Mouse (Mus musculus) T-helper 17 cell (primary cell): ENCODE results near the gene Gm27027.

Experiments used
- in situ Hi-C, 2 experiments: fragments of 300-600 bp; cut with MboI, MseI; formaldehyde crosslinking; loops; 1 replicate in 1 of 2; 2 replicates in 1 of 2; pipeline ENCODE4 v1.15.1; 2025; ENCODE audit warnings: high pct_unique_total_duplicates in 2 of 2

The Gm27027 gene

DNA sequence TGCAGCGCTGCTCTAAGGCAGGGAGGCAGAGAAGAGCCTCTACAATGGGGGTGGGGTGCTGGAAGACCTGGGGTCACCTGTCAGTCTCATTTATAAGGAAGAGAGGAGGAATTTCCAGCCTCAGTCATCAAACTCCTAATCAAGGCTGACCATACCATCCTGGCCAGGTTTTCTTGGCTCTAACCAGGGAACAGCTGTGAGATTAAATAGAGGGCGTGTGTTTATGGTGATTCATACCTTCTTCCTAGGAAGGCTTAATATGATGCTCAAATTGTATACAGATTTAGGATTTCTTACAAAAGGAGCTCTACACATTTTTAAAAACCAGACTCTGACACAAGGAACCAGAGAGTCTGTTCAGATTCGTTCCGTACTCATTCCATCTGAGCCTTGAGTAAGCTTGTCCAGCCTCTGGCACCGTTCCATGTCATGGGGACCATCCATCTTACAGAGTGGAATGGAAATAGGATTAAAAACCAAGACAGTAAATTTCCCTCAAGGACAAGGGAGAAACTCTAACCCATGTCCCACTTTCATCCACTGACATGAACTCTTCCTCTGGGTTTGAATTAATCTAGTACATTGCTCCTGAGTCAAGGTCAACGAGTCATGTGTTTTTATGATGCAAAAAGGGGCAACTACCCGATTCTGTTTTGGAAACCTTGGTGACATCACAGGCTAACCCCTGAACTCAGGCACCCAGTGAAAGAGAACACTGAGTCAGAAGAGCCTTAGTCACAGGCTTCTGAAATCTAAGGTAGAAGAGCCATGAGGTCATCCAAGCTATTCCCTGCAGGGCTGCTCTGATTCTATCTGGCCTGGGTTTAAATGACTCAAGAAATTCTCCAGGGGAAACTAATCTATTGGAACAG is 16.7 kb downstream of the Gm27027 start:
- in situ Hi-C loops, result no loop called here

DNA sequence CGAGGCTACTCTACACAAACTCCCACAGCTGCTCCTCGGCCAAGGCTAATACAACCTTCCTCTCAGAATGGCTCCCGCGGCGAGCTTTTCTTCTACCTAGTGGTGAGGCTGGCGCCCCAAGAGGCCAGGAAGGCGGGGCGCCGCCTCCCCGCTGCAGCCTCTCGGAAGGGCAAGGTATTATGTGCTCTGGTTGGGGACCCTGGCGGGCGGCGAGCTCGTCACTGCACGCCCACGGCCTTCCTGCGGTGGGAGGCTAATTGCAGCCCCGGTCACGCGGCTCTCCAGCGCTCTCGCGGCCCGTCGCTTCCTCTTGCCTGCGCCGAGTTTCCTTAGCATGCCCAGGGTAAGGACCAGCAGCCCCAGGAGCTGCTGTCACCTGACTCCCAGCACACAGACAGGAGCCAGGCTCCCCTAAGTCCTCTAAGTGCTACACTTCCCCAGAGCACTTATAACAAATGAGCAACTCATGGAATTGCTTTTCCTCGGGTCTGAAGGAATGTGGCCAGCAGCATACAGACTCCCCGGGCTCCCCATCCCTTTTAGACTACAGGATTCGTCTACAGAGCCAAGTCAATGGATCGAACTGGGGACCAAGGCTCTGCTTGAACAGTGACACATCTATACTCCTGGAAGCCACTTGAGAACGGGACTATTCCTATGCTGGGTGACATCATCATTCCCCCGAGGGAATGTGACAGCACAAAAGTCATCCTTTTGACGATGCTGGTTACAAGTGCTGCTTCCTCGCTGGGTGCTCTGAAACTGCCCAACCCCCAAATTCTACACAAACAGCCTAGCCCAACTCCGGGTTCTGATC is 19.5 kb downstream of the Gm27027 start:
- in situ Hi-C loops, result no loop called here

DNA sequence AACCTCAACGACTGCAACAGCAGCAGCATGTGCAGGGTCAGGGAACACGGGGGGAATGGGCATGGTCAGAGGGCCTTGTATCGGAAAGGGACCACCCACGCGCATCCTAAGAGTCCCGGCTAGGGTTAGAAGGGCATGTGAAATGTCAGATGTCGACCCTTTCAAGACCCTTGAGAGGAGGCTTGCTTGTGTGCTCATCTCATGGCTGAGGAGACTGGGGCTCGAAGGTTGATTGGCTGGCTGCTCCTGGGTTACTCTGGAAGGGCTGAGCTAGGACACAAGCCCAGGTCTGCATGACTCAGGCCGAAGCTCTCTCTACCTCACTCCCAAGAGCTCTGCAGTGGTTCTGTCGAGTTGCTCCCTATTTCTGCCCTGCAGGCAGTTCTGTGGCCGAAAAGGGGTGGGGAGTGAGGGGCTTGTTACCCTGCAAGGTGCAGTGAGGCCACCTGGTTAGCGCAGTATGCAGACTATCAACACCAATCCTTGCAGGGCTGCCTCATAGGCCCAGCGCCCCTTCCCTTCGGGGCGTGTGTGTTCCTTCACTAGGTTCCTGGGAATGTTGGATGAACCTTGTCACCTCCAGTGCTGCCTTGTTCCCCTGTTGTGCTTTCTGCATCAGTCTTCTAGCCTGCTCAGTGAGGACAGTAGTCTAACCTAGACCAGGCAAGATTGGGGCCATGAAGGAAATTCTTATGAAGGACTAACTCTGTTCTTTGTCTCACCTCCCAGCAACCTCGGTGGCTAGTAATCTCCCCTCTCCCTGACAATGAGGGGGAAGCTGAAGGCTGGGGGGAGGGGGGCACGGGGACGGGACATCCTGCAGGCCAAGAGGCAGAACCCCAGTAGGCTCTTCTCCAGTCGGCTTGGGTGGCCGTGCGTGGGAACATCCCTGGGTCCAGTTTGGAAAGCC is 20.4 kb downstream of the Gm27027 start:
- in situ Hi-C loops, result no loop called here

DNA sequence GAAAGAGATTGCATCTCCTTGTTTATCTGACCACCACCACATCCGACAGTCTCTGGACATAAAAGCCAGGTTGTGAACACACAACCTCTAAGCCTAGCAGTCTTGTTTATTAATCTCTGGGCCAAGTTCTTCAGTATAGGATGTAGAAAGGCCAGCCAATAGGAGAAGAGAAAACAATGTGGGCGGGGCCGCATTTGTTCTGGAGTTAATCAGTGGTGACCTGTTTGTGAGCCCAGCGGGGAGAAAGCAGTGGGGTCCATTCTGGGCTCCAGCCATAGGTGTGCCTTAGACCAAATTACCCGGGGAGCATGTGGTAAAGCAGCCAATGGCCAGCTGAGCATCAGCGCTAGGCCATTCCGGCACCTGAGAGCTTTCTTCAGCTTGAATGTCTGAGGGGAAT is 21.1 kb downstream of the Gm27027 start:
- in situ Hi-C loops, result no loop called here

DNA sequence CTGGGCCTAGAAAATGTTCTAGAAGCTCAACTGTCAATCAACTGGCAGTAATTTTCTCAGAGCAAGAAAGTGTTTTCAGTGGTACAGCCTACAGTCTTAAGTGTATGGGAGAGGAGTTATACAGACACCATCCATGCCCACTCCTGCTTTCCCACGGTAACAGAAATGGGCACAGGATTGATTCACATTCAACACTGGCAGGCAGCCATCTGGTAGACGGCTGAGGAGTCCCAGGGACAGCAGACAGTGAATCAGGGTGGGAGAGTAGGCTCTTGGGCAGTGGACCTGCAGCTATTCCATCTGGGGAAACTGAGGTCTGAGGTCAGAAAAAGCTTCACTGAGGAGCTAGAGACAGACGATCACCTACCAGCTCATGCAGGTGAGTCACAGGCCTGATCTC is 24.5 kb downstream of the Gm27027 start:
- in situ Hi-C loops, result no loop called here

DNA sequence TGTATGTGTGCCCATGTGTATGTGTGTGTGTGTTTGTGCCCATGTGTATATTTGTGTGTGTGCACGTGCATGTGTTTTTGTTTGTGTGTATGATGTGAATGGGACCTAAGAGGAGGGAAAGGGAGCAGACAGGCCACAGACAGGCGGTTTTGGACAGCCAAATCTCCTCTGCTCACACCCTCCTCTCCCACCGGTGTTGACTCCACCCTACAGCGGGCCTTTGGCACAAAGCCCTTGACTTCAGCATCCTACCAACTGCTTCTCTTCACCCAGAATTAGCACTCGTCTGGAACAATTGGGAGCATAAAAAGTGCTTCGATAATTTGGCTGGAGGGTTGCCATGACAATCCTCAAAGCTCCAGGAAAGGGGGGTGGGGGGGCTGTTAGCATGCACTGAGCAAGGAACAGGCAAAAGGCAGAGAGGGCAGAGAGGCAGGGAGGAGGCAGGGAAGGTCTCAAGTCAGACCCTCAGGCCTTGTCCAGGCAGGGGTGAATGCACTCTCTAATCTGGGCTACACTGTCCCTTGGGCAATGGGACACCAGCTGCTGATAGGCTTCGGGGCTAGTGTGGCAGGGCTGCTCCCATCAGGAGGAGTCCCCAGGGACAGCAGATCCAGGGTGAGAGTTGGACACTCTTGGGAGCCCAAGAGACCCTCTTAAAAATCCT is 31.5 kb downstream of the Gm27027 start:
- in situ Hi-C loops, result no loop called here

DNA sequence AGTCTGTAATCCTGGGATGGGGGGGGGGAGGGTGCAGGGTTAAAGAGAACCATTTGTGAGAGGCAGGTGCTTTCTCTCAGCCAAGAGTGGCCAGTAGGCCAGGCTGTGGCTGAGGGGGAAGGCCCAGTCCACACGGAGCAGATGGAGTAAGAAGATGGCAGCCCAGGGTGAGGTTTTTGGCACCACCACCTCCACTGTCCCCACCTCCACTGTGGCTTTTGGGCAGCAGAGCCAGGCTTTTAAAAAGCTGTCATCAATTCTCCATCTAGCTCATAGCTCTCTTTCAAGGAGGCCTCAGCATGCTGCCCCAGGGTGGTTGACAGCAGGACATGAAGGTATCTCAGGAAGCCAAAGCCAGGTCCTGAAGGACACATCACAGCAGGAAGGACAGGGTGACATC is 32.4 kb downstream of the Gm27027 start:
- in situ Hi-C loops, result no loop called here

DNA sequence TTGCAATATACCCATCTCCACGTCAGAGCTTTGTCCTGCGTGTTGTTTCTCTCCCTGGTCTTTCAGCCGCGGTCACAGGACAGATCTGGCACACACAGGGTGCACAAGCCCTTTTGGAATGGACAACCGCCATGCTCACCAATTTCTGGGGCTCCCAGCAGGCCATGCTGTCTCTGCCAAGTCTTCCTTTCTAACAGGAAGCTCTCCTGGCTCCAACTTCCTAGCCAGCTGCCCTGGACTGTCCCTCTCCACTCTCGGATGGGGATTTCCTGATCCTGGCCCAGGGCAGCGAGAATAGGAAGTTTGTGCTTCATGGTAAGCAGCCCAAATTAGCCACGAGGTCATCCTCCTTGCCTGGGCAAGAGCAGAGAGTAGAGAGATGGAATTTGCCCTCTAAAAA is 34.4 kb downstream of the Gm27027 start:
- in situ Hi-C loops, result no loop called here

DNA sequence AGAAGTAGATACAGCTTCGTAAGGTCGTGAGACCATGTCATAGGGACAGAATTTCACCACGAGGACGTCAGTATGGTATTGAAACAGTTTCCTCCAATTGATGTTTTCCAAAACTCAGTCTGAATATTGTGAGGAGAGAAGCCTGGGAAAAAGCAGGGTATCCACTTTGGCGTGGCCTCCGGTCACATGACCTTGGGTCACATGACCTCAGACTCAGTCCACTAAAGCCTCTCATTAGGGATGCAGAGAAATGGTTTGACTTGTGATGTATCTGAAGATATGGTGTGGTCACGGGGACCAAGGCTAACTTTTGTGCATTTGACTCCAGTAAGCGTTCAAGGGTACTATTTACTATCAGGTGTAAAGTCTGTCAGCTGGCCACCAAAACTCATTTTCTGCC is 36.8 kb downstream of the Gm27027 start:
- in situ Hi-C loops, result no loop called here

DNA sequence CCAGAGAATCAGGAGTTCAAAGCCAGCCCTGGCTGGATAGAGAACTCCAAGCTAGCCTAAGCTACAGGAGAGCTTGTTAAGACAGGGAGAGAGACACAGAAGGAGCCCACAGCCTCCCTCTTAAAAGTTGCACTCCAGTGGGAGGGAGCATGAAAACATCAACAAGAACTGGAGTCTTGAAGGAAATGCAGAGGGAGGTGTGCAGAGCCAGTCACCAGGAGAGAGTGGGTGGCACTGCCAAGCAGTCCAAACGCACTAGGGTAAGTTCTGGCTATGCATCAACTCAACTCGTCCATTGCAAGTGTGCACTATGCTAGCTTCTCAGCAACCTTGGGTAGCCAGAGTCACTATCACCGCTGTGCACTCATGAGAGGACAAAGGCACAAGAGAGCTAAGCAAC is 37.9 kb downstream of the Gm27027 start:
- in situ Hi-C loops, result no loop called here

DNA sequence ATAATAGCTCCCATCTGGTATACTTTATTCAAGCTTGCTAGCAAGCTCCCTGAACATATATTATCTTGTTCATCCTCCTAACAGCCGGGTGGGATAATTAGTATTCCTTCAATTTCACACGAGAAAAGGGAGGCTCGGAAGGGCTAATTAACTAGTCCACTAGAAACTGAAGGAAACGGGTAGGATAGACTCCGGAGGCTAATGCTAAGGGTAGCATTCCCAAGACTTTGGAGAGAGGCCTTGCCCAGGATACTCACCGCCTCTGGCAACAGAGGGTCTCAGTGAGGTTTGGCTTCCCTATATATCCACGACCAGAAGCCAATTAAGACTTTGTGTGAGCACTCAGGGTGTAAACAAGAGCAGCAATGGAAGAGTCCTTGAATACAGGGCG is 38.4 kb downstream of the Gm27027 start:
- in situ Hi-C loops, result no loop called here

DNA sequence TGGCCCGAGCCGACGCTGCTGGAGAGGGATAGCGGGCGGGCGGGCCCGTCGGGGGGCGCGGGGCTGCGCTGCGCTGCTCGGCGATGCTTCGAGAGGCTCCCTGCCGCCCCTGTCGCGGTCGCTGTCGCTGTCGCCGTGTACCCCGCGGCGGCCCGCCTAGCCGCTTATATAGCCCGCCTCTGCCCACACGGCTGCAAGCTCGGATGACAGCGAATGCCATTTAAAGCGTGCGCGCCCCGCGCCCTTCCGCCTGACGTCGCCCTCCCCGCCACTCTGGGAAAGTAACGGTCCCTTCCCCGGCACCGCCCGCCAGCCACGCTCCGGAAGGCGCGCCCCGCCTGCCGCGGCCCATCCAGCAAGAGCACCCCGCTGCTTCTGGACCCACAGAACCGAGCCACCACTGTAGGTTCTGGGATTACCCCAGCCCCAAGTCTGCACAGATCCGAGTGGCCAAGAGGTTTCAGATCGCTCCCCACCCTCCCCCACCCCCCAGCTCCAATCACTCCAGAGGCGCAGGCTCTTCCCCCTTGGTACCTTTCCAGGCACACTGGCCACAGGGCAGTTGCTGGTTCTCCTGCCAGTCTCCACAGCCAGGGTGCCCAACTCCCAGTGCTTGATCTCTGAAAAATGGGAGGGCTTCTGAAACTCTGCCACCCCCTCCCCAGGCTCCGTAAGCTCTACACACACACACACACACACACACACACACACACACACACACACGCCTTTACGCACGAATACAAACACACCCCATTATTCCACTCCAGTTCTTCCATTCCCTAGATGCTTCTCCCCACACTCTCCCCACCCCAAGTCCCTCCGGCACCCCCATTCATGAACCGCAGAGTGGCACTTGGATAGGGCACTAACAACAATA is 39.0 kb downstream of the Gm27027 start, which contains the start of gene Gm13889:
Gm13889 (minus strand) TSS at position 294 of the 877 bp plus-strand sequence.
- in situ Hi-C loops, result no loop called here

DNA sequence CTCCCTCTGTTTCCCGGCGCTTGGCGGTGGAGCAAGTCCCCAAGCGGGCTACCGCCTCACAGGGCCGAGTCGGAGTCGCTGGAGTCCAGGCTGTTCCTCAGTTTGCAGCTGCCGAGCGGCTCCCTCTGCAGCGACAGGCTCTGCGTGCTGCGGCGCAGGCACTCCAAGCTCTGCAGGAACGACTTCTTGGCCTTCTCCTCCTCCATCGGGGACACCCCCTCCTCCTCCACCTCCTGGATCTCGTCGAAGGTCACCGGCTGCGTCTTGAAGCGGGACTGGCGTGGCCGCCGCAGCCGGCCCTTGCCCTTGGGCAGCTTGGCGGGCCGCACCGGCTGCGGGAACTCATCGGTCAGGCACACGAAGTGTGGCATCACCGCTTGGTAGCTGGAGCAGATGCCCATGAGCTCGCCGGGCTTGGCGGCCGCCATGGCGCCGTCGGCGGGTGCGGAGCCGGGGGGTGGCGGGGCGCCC is 39.8 kb downstream of the Gm27027 start:
- in situ Hi-C loops, result no loop called here

DNA sequence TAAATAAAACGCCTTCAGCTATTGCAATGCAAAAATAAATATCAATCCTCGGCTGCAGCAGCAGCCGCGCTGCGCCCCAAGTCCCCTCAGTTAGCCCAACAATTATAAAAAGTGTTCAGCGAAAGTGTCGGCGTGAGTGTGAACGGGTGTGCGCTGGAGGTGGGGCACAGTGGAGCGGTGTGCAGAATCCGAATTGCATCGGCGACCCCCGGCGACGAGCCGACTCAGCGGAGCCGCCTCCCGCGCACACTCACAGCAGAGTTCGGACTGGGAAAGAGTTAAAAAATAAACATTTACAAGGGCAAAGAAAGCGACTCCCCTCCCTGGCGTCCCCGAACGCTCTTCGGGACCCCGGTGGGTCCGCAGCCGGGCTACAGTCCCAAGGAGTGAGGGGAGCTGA is 40.3 kb downstream of the Gm27027 start:
- in situ Hi-C loops, result no loop called here

DNA sequence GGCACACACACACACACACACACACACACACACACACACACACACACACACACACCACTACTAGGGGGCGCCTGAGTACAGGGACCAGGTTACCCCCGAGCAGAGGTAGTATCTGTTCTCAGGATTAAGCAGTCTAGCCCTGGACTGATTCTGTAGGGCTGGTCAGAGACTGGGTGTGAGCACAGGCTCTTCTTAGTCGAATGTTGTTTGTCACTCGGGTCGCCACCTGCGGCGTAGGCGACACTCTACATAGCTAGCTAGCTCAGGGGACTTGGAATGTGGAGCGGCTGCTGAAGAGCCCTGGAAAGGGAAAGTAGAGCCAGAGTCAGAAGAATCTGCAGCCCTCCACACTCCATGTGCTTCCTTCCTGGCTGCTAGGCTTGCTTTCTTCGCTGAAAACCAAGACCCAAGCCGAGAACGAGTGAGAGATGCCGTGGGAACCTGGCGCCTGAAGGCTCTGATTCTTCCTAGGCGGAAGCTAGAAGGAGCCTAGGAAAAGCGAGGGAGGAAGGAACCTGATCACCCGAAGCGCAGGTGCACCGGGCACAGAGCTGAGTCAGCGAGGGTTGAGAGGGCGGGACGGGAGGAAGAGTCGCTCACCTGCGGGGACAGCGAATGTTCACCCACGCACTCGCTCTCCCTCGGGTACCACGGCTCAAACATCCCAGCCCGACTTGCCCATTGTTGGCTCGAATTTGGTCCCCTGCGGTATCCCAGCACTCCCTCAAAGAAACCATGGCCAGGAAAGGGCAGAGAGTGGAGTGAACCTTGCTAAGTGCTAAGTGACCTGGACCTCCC is 41.2 kb downstream of the Gm27027 start:
- in situ Hi-C loops, result no loop called here

DNA sequence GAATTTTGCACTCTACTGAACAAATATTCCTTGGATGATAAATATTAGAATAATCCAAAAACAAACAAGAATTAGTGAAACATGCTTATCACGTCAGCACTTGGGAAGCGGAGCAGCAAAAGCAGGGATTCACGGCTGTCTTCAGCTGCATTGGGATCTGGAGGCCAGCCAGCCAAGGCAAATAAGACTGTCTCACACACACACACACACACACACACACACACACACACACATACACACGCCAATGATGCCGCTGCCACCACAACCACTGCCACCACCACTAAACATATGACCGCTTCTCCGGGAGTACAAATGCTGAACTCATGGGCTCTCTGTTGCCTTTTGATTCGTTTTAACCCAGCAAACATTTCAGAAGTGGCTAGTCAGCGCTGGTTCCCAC is 42.4 kb downstream of the Gm27027 start:
- in situ Hi-C loops, result no loop called here

DNA sequence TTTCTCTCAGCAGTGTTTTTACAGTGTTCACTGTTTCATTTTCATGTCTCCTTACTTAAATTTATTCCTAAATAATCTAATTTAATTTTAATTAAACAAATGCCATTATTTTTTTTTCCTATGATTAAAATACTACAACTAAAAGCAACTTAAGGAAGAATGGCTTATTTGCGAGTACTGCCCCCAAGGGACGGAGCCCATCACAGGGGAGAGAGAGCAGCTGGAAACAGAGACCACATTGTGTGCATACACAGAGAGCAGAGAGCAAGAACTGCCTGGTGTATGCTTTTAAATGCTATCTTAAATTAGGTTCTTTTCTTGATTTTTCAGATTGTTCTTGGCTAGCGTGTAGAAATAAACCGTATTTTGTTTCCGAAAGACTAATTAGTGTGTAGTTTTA is 49.2 kb downstream of the Gm27027 start:
- in situ Hi-C loops, result no loop called here

DNA sequence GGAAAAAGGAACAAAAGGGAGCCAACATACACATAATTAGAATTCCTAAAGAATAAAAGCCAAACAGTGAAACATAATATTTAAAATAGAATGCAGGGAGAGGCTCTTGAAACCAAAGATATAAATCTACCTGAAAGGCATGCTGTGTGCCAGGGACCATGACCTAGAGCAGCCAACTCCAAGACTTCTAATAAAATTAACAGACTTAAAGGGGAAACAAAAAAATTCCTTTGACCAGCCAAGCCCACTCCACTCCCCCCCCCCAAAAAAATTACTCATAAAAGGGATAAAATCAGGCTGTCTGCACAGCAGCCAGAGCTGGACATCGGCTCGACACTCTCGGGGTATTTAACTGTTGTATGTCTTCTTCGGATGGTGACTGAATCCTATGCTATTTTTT is 51.3 kb downstream of the Gm27027 start:
- in situ Hi-C loops, result no loop called here

DNA sequence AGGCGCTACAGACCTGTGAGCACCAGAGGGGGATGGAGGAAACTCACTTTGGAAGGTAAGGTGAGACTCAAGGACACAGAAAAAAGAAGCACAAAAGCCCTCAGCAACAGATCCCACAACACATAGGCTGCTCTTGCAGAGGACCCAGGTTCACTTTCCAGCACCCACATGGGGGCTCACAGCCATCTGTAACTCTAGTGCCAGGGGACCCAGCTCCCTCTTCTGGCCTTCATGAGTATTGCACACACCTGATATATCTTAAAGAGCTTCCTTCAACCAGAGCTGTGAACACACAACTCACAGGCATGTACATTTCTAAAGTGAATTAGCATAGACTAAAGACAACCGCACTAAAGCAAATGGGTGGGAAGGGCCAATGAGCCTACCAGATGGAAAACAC is 52.1 kb downstream of the Gm27027 start:
- in situ Hi-C loops, result no loop called here
